Mouse (Mus musculus) kidney, postnatal 4 days (tissue): ENCODE measurements around the gene Dbi.

ENCODE experiments used
- DNase-seq, 2 experiments: peaks; one replicate each; pipeline ENCODE4 v3.0.0; 2021; ENCODE audit warnings: mixed read lengths in 2 of 2

Gene Dbi

GRCm38 (mm10) chr1:120120969-120121811 is at the start of gene Dbi, which contains the start of gene 3110009E18Rik:
Dbi (minus strand) TSS chr1:120121078.
3110009E18Rik (plus strand) TSS chr1:120121187.
- peak; percentile 98 to 99 for DNase-seq

GRCm38 (mm10) chr1:120170307-120170706 is 49.4 kb upstream of the Dbi start:
- DNase-seq = no peak

DNA sequence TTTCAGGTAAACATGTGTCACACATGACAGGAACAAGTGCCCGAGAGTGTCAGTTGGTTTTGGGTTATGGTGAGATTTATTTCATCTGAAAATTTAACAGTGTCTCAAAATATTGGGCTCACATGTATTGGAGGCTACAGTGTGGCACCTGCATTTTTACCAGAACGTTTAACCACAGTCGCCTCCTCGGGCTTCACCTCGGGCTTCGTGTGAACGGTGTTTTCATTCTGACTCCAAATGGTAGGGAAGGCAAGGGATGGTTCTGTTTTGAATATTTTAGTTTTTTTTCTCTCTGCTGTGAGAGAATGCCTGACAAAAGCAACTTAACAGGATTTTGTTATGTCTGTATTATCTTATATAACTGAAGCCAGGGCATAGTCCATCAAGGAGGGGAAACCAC is 47.8 kb upstream of the Dbi start:
- no peak for DNase-seq

DNA sequence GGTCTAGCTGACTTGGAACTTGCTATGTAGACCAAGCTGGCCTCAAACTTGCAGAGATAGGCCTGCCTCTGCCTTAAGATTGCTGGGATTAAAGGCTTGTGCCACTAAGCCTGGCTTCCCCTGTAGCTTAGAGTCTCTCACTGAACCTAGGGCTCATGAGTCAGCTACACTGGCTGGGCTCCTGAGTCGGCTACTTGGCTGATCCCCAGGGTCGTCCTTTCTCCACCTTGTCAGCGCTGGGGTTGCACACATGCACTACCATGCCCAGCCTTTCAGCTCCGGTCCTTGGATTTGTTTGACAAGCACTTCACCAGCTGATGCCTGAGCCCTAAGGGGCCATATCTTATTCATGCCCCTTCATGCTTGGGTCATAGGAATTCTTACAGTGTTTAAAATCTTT is 47.1 kb upstream of the Dbi start:
- no peak for DNase-seq

- DNase-seq = no peak
These were observed 41.7 kb upstream of the Dbi start for GRCm38 (mm10) chr1:120162616-120163015.

DNA sequence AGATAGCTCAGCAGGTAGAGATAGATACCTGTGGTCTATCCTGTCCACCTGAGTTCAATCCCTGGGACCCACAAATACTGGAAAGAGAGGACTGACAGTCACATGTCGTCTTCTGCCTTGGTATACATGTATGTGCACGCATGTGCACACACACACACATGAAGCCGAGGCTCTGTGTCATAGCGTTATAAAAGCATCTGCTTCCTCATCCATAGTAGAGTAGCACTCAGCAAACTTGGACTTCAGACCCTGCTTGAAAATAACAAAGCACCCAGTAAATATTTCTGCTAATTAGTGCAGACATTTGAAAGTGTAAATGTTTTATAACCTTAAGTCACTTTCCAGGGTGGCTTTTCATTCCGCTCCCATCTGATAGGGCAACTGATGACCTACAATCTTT is 40.6 kb upstream of the Dbi start:
- no peak for DNase-seq

DNA sequence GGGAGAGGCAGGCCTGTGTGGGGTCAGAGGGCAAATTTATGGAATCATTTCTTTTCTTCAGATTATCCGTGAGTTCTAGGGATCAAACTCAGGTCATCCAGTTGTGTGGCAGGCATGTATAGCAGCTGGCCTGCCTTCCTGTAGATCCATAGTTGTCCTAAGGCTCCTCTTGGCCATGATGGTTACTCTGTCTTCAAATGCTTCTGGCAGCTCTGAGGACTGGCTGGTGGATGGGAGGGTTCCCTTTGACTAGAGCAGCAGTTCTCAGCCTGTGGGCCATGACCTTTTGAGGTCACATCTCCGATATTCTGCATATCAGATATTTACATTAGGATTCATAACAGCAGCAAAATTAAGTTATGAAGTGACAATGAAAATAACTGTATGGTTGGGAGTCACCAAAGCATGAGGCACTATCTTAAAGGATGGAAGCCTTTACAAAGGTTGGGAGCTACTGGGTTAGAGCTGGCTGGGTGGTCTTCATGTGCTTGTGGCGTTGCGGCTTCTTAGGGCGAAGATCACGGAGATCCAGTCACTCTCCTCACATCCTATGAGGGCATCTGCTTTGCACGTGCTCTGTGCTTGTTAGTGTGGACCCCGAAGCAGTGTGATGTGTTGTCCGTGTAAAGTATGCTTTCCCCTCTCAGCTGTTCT is 37.7 kb upstream of the Dbi start:
- DNase-seq = no peak

DNA sequence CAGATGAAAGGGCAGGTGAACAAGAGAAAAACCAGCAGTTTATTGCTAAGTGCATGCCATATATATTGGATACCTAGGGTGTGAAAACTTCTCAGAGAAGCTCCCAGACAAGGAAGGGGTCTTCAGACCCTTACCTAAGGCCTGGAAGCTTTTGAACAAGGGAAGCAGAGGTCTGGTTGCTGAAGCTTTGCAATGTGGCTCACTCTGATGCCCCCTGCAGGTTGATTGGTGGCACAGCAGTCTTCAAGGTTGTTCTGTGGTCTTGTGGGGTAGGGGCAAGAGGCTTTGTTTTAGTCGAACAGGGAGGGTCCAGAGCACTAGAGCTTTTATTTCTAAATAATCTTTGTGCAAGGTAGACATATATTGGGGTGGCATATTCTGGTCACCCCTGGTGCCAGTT is 34.4 kb upstream of the Dbi start:
- DNase-seq = peak; percentile 34 to 54

GRCm38 (mm10) chr1:120154232-120154631 is 33.4 kb upstream of the Dbi start:
- peak; percentile 34 to 51 for DNase-seq

DNA sequence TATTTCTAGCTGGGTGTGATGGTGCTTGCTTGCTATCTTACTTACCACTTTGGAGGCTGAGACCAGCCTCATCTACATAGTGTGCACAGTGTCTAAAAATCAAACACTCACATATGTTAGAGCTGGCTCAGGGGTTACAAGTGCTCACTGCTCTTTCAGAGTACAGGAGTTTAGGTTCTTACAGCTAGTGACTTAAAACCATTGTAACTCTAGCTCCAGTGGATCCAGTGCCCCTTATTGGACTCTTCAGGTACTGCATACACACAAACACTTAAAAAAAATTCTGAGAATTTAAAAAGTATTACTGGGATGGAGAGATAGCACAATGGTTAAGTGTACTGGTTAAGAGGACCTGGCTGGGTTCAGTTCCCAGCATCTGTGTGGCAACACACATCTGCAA is 26.1 kb upstream of the Dbi start:
- peak in 1 of 2 experiments; percentile 13 for DNase-seq

DNA sequence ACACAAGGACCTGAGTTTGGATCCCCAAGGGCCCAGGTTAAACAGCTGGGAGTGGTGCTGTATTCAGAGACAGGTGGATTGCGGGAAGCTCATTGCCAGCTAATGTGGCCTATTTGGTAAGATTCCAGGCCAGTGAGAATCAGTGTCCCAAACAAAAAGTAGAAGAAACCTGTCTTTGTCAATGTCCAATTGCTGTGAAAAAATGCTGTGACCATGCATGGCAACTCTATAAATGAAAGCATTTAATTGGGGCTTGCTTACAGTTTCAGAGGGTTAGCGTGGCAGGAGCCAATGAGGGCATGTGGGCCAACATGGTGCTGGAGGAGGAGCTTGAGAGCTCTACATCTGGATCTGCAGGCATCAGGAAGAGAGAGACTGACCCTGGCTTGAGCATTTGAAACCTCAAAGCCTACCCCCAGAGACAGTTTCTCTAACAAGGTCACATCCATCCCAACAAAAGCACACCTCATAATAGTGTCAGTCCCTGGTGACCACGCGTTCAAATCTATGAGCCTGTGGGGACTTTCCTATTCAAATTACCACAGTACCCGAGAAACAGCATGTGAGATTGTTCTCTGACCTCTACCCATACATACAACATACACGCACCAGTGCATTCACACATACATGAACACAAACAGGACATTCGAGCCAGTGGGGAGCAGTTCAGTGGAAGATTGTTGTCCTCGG is 24.8 kb upstream of the Dbi start:
- no peak for DNase-seq

GRCm38 (mm10) chr1:120142551-120142950 is 21.7 kb upstream of the Dbi start:
- peak in 1 of 2 experiments; percentile 37 for DNase-seq

DNA sequence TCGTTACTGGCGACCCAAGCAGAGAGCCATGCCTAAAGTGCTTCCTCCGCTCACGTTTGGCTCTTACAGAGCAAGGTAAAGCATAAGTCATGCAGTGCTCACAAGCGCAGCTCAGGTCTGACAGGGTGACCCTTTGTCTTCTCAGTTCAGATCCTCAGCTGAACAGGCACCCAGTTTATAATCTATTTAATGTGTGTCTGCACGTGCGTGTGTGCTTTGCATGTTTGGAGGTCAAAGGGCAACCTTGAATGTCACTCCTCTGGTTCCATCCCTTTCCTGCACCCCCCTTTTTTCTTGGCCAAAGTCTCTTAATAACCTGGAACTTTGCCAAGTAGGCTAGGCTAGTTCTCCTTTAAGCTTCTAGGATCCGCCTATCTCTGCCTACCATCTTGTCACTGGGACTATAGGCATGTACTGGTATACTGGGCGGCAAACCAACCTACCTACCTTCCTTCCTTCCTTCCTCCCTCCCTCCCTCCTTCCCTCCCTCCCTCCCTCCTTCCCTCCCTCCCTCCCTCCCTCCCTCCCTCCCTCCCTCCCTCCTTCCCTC is 19.3 kb upstream of the Dbi start:
- DNase-seq = no peak

GRCm38 (mm10) chr1:120138923-120139540 is 18.2 kb upstream of the Dbi start:
- DNase-seq = no peak

DNA sequence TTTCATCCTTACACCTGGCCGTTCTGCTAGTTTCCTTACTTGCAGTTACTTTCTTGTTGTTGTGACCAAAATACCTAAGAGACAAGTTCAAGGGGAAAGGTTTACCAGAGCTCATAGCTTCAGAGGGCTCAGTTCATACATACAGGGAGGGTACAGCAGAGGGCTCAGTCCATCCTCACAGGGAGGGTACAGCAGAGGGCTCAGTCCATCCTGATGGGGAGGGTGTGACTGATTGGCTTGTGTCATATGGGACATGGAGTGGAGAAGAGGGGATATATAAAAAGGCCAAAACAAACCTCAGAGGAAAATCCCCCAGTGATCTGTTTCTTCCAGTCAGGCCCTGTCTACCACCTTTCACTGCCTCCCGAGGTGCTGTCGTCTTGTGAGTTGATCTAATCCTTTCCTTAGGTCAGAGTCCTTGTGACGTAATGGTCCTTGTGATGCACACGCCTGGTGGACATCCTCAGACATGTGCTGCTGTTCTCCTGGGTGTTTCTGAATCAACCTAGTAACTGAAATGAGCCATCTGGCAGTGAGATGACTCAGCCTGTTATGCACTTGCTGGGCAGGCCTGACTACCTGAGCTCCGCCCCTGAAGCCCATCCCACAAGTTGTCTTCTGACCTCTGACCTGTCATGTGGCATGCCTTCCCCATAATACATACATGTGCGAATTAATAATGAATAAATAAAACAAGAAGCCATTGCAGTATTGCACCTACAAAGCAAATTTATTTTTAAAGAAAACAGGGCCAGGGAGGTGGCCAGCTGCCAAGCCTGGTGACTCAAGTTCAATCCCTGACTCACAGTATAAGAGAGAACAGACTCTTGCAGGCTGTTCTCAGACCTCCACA is 15.3 kb upstream of the Dbi start:
- DNase-seq = no peak

GRCm38 (mm10) chr1:120132376-120132775 is 11.5 kb upstream of the Dbi start:
- DNase-seq = no peak

DNA sequence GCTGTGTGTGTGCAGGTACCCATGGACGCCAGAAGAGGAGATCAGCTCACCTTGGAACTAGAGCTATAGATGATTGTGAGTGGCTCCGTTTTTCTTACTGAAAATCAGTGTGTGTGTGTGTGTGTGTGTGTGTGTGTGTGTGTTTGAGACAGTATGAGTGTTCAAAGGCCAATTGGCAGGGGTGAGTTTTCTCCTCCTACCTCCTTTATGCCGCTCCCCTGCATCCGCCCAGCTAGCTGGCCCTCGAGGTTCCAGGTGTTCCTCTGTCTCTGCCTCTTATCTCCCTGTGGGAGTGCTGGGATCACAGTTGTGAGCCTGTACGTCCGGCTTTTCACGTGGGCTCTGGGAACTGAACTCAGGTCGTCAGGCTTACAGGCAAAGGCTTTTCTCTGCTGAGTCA is 5.4 kb upstream of the Dbi start:
- DNase-seq = no peak

DNA sequence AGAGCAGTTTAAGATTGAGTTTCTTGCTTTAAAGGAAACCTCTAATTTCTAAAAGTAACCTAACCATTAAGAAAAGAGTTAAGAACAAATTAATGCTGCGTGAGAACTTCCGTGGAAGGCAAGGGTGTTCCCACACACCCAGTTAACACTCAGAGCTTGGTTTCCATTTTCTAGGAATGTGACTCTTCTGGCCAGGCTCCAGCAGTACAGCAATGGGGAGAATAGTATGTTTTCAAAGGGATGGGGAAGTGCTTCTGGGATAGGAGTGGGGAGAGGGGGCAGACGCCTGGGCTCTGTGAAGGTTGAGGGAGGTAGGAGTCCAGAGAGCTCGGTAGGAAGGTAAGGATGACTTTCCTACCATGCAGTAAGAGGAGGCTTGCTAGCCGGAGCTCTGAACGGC is 4.6 kb upstream of the Dbi start:
- DNase-seq = peak in 1 of 2 experiments; percentile 35

DNA sequence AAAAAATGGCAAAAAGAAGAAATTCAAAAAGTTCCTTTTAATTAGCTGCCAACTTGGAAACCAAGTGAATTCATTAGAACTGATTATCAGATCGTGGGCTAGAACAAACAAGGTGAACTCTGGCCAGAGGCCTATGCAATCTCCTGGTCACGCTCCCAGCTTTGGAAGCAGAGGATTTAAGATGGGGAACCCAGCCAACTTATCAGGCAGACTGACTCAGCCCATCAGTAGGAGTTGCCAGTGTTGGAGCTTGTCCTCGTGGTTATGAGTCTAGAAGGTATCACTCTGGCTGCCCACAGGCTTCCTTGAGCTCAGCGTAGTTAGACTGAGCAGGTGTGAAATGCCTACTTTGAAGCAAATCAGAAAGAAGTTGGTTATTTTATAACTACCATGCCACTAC is 4.0 kb upstream of the Dbi start:
- DNase-seq = no peak

GRCm38 (mm10) chr1:120122634-120123383 is 1.9 kb upstream of the Dbi start:
- no peak for DNase-seq

GRCm38 (mm10) chr1:120121930-120122530 is 1.2 kb upstream of the Dbi start:
- no peak for DNase-seq
